Mouse (Mus musculus) midbrain, embryonic 11.5 days (tissue): Measurements from ENCODE around the gene Slc16a10. TPM values are rescaled to one million over a fixed set of nuclear protein-coding genes. Genes with fewer than 3 reads are reported as not detected.

ENCODE experiments used
- ATAC-seq: fragments of 200-750 bp; cut with Nextera tagmentation; 2 replicates; pipeline ENCODE4 v1.8.0; 2017; ENCODE audit warnings: moderate TSS enrichment, moderate library complexity; ENCODE audit not compliant: low FRiP score
- DNase-seq: peaks from one replicate; pipeline ENCODE4 v3.0.0; 2015; ENCODE audit warnings: low spot score; ENCODE audit errors: missing footprints
- H3K27ac ChIP-seq: fragments of 300-500 bp; sonication (generic); 2 replicates; pipeline ENCODE4 v1.5.1; 2014; ENCODE audit warnings: low read depth, low read length
- H3K27me3 ChIP-seq: fragments of 300-500 bp; sonication (generic); 2 replicates; pipeline ENCODE4 v1.6.1; 2014; ENCODE audit warnings: mild to moderate bottlenecking, low read length, moderate library complexity, mixed read lengths; ENCODE audit not compliant: control insufficient read depth, insufficient read depth
- H3K36me3 ChIP-seq: fragments of 300-500 bp; sonication (generic); 2 replicates; pipeline ENCODE4 v1.6.1; 2014; ENCODE audit warnings: mild to moderate bottlenecking, low read length, moderate library complexity, mixed read lengths; ENCODE audit not compliant: control insufficient read depth, insufficient read depth
- H3K4me1 ChIP-seq: fragments of 300-500 bp; sonication (generic); 2 replicates; pipeline ENCODE4 v1.6.1; 2014; ENCODE audit warnings: low read length; ENCODE audit not compliant: control insufficient read depth, insufficient read depth
- H3K4me2 ChIP-seq: fragments of 300-500 bp; sonication (generic); 2 replicates; pipeline ENCODE4 v1.6.1; 2014; ENCODE audit warnings: mild to moderate bottlenecking, moderate library complexity
- H3K4me3 ChIP-seq: fragments of 300-500 bp; sonication (generic); 2 replicates; pipeline ENCODE4 v1.5.1; 2014; ENCODE audit warnings: low read depth, low read length
- H3K9ac ChIP-seq: fragments of 300-500 bp; sonication (generic); 2 replicates; pipeline ENCODE4 v1.6.1; 2014; ENCODE audit warnings: low read length
- H3K9me3 ChIP-seq: fragments of 300-500 bp; sonication (generic); 2 replicates; pipeline ENCODE4 v1.6.1; 2016; ENCODE audit warnings: low read length; ENCODE audit not compliant: control insufficient read depth
- WGBS: fragments of 180-500 bp; shearing (Covaris S2); extraction: QIAGEN DNeasy Blood & Tissue Kit; methylation state at CpG from one replicate; pipeline ENCODE4 v1.1.7; 2014; 5-methylcytosine and 5-hydroxymethylcytosine counted together
- polyA plus RNA-seq: library from polyadenylated mRNA; unstranded; fragments of >200 nt; fragmentation: Nextera tagmentation; extraction: Ambion mirVana; gene quantifications from 2 replicates; pipeline ENCODE4 v1.2.1, GENCODE M21; 2014

The Slc16a10 gene
- polyA plus RNA-seq, 1 experiment from 2014 or later: 4.6 TPM

DNA sequence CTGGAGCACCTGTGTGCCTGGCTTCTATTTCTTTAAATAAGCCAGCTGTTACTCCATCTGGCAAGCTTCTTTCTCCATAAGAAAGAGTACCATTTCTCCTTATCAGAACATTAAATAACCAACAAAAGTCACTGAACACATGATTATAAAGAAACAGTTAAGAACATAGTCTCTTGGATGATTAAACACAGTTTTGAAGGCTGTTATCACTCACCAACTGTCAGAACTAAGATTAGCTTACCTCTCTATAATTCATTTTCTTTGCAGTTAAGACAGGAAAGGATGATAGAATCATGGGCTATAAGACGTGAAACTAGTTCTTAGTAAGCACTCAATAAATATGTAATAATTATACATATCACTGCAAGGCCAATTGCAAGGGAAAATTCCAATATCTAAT, 36.9 kb downstream of the Slc16a10 start:
- ATAC-seq (no peak), DNase-seq (no peak)
- Histone ChIP-seq H3K4me2 (no peak overlapping the region), H3K9ac (no peak overlapping the region), H3K4me3 (no peak overlapping the region), H3K36me3 (no peaks in the 10 kb centered on the region), H3K9me3 (no peaks in the 10 kb centered on the region), H3K27me3 (no peaks in the 10 kb centered on the region), H3K4me1 (no peaks in the 10 kb centered on the region), H3K27ac (no peak overlapping the region)
- WGBS: 87% methylated on average over 1 of the region's 1 CpGs

GRCm38 (mm10) chr10:40103790-40104189, 38.3 kb downstream of the Slc16a10 start:
- Histone ChIP-seq H3K36me3 (no peaks in the 10 kb centered on the region), H3K27ac (no peak overlapping the region), H3K27me3 (no peaks in the 10 kb centered on the region), H3K4me1 (no peaks in the 10 kb centered on the region), H3K9me3 (no peaks in the 10 kb centered on the region), H3K9ac (no peak overlapping the region), H3K4me2 (no peak overlapping the region), H3K4me3 (no peak overlapping the region)
- WGBS: 88% methylated on average over 5 of the region's 5 CpGs
- DNase-seq: no peak
- ATAC-seq: no peak

DNA sequence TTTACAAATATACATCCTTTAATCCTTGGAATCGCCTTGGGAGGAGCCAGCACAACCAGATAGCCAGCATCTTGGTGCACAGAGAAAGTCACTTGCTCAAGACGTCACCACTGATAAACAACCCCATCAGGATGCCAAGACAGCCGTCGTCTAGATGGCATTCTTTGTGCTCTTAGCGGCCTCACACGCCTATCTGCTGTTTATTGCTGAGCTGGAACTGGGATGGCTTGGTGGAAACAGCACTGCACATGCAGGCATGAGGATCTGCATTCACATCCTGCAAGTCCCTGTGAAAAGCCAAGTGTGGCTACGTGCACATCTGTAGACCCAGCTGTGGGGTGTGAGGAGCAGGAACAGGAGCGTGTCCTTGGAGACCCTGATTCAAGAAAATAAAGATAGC, 39.1 kb downstream of the Slc16a10 start:
- Histone ChIP-seq H3K27ac (no peak overlapping the region), H3K36me3 (no peaks in the 10 kb centered on the region), H3K4me3 (no peak overlapping the region), H3K4me2 (no peak overlapping the region), H3K4me1 (no peaks in the 10 kb centered on the region), H3K9ac (no peak overlapping the region), H3K27me3 (no peaks in the 10 kb centered on the region), H3K9me3 (no peaks in the 10 kb centered on the region)
- ATAC-seq: no peak
- DNase-seq: no peak
- WGBS: 76% methylated on average over 8 of the region's 8 CpGs

GRCm38 (mm10) chr10:40102166-40102565, 39.9 kb downstream of the Slc16a10 start:
- Histone ChIP-seq H3K27ac (no peak overlapping the region), H3K9ac (no peak overlapping the region), H3K36me3 (no peaks in the 10 kb centered on the region), H3K27me3 (no peaks in the 10 kb centered on the region), H3K4me3 (no peak overlapping the region), H3K4me1 (no peaks in the 10 kb centered on the region), H3K9me3 (no peaks in the 10 kb centered on the region), H3K4me2 (no peak overlapping the region)
- WGBS: 84% methylated on average over 3 of the region's 3 CpGs
- DNase-seq (no peak), ATAC-seq (no peak)

DNA sequence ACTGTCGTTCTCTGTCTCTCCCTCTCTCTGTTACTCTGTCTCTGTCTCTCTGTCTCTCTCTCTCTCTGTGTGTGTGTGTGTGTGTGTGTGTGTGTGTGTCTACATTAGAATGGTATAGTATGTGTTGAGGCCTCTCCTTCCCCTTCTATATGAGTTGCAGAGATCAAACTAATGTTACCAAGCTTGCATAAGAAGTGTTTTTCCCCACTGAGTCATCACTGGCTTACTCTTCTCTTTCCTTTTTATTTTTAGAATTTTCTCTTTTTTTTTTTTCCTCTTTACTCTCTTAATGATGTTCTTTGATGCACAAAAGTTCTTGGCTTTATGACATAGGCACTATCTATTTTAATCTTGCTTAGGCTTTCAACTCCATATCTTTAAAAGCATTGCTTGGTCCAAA, 43.6 kb downstream of the Slc16a10 start:
- Histone ChIP-seq H3K4me3 (no peak overlapping the region), H3K9me3 (no peaks in the 10 kb centered on the region), H3K27me3 (no peaks in the 10 kb centered on the region), H3K4me2 (no peak overlapping the region), H3K9ac (no peak overlapping the region), H3K4me1 (no peaks in the 10 kb centered on the region), H3K36me3 (no peaks in the 10 kb centered on the region), H3K27ac (no peak overlapping the region)
- ATAC-seq (no peak), DNase-seq (no peak)
- 78% methylated on average over 1 of the region's 1 CpGs for WGBS

DNA sequence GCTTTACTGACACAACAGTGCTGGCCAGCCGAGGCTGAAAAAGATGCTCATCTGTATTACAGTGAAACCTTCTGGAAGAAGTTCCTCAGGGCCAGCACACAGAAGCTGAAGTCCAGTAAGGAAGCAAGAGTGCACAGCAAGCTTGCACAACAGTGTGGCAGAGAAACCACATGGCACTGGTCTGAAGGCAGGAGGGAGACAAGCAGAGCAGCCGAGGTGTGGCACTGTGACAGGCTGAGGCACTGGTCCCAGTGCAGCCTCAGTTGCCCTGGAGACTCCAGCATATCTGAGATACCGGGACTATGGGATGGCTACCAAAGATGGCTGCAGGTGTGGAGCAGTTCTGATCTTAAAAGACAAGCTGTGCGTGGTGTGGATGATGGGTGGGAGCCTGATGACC, 44.5 kb downstream of the Slc16a10 start:
- ATAC-seq: no peak
- Histone ChIP-seq H3K27ac (no peak overlapping the region), H3K27me3 (no peaks in the 10 kb centered on the region), H3K9ac (no peak overlapping the region), H3K9me3 (no peaks in the 10 kb centered on the region), H3K4me1 (no peaks in the 10 kb centered on the region), H3K4me3 (no peak overlapping the region), H3K4me2 (no peak overlapping the region), H3K36me3 (no peaks in the 10 kb centered on the region)
- no peak for DNase-seq
- WGBS: 88% methylated on average over 4 of the region's 4 CpGs

- Histone ChIP-seq H3K36me3 (no peaks in the 10 kb centered on the region), H3K4me1 (no peaks in the 10 kb centered on the region), H3K4me2 (no peak overlapping the region), H3K4me3 (no peak overlapping the region), H3K9ac (no peak overlapping the region), H3K27ac (no peak overlapping the region), H3K9me3 (no peaks in the 10 kb centered on the region), H3K27me3 (no peaks in the 10 kb centered on the region)
- no peak for ATAC-seq
- 80% methylated on average over 2 of the region's 2 CpGs for WGBS
- no peak for DNase-seq
Observed at GRCm38 (mm10) chr10:40094752-40095151, 47.3 kb downstream of the Slc16a10 start.

- no peak for DNase-seq
- no peak overlapping the region for H3K4me3 ChIP-seq
- ATAC-seq: no peak
- H3K36me3 ChIP-seq: no peaks in the 10 kb centered on the region
- no peaks in the 10 kb centered on the region for H3K9me3 ChIP-seq
- no peak overlapping the region for H3K9ac ChIP-seq
- no peaks in the 10 kb centered on the region for H3K27me3 ChIP-seq
- H3K4me2 ChIP-seq: no peak overlapping the region
- no peak overlapping the region for H3K27ac ChIP-seq
- H3K4me1 ChIP-seq: no peaks in the 10 kb centered on the region
Observed at GRCm38 (mm10) chr10:40093526-40093925, 48.5 kb downstream of the Slc16a10 start.

DNA sequence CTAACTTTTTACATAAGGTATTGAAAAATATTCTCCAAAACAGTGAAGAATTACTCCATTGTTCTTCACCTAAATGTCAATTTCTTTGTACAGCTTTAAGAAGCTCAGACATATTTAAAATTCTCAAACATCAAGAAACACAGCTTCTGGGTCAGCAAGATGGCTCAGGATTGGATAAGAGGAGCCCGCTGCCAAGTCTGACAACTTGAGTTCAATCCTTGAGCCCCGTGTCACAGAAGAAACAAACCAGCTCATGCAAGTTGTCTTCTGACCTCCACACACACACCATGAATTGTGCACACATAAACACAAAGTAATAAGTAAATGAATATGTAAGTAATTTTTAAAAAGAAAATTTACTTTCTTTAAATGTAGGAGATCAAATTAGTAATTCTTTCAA, 50.6 kb downstream of the Slc16a10 start:
- H3K9ac ChIP-seq: no peak overlapping the region
- H3K4me1 ChIP-seq: no peaks in the 10 kb centered on the region
- H3K27ac ChIP-seq: no peak overlapping the region
- no peaks in the 10 kb centered on the region for H3K36me3 ChIP-seq
- no peak for ATAC-seq
- DNase-seq: no peak
- WGBS: 88% methylated on average over 2 of the region's 2 CpGs
- H3K27me3 ChIP-seq: no peaks in the 10 kb centered on the region
- H3K4me3 ChIP-seq: no peak overlapping the region
- no peak overlapping the region for H3K4me2 ChIP-seq
- H3K9me3 ChIP-seq: no peaks in the 10 kb centered on the region
